Mouse (Mus musculus) myocyte (in vitro differentiated cells): Measurements from ENCODE around the gene Tmem156.

ENCODE experiments used
- CEBPB ChIP-seq: IDR thresholded peaks from 2 replicates; pipeline ENCODE4 v1.6.1; 2011; ENCODE audit warnings: mild to moderate bottlenecking, moderate library complexity; ENCODE audit not compliant: poor library complexity, insufficient read depth, severe bottlenecking
- E2F4 ChIP-seq: IDR thresholded peaks from one replicate; pipeline ENCODE4 v1.6.1; 2011; ENCODE audit warnings: mild to moderate bottlenecking, control low read depth, moderate library complexity; ENCODE audit not compliant: insufficient read depth
- MAX ChIP-seq: IDR thresholded peaks from one replicate; pipeline ENCODE4 v1.6.1; 2011; ENCODE audit warnings: low read depth, mild to moderate bottlenecking, control low read depth
- MYOD1 ChIP-seq, 3 experiments: IDR thresholded peaks; one replicate each; pipeline ENCODE4 v1.6.1; 2011; ENCODE audit warnings: control low read depth in 2 of 3, low read depth in 2 of 3, mild to moderate bottlenecking in 2 of 3, moderate library complexity in 1 of 3; ENCODE audit not compliant: insufficient read length in 2 of 3, control insufficient read depth in 1 of 3
- MYOG ChIP-seq, 3 experiments: IDR thresholded peaks; one replicate each; pipeline ENCODE4 v1.6.1; 2011; ENCODE audit warnings: control low read depth in 2 of 3, low read depth in 2 of 3, mild to moderate bottlenecking in 2 of 3; ENCODE audit not compliant: insufficient read length in 2 of 3, control insufficient read depth in 1 of 3, insufficient read depth in 1 of 3
- POLR2A ChIP-seq: IDR thresholded peaks from one replicate; pipeline ENCODE4 v1.6.1; 2011; ENCODE audit warnings: low read depth, mild to moderate bottlenecking, control low read depth, moderate library complexity; ENCODE audit not compliant: insufficient read length
- POLR2AphosphoS2 ChIP-seq: IDR thresholded peaks from one replicate; pipeline ENCODE4 v1.6.1; 2011; ENCODE audit warnings: low read depth, control low read depth; ENCODE audit not compliant: insufficient read length
- SRF ChIP-seq: IDR thresholded peaks from one replicate; pipeline ENCODE4 v1.6.1; 2011; ENCODE audit warnings: low read depth; ENCODE audit not compliant: control insufficient read depth, insufficient read length
- TCF12 ChIP-seq: IDR thresholded peaks from one replicate; pipeline ENCODE4 v1.6.1; 2011; ENCODE audit warnings: mild to moderate bottlenecking, control low read depth; ENCODE audit not compliant: poor library complexity, insufficient read depth, severe bottlenecking
- TCF3 ChIP-seq: IDR thresholded peaks from one replicate; pipeline ENCODE4 v1.6.1; 2011; ENCODE audit warnings: low read depth, control low read depth; ENCODE audit not compliant: insufficient read length
- USF1 ChIP-seq: IDR thresholded peaks from one replicate; pipeline ENCODE4 v1.6.1; 2011; ENCODE audit warnings: low read depth, mild to moderate bottlenecking, control low read depth, moderate library complexity

DNA sequence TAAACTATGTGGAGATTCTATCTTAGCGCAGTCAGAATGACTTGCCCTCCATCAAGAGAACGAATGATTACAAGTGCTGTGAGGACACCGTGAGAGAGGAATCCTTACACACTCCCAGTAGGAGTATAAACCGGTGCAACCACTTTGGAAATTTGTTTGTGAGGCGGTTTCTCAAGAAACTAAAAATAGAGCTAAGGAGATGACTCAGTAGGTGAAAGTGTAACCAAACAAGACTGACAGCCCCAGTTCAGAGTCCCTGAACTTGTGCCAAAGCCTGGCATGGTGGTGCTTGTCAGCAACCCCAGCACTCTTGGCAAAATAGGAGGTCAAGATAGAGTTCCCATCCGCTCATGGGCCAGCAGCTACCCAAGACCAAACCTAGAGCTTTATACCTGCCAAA is 5.4 kb downstream of the Tmem156 start:
- TF ChIP-seq POLR2A: no peak
- TF ChIP-seq CEBPB: no peak
- no peak for TF ChIP-seq MAX
- no peak for TF ChIP-seq POLR2AphosphoS2
- TF ChIP-seq TCF3: no peak
- TF ChIP-seq E2F4: no peak
- no peak for TF ChIP-seq USF1
- TF ChIP-seq MYOD1 (IDR thresholded peaks at IDR 0.05; ENCODE audit: control insufficient read depth in 1 of 3, insufficient read length in 2 of 3, low read depth in 2 of 3): no peak
- TF ChIP-seq TCF12: no peak
- no peak for TF ChIP-seq MYOG (IDR thresholded peaks at IDR 0.05; ENCODE audit: control insufficient read depth in 1 of 3, insufficient read depth in 1 of 3, insufficient read length in 2 of 3, low read depth in 2 of 3)
- no peak for TF ChIP-seq SRF
